Mouse (Mus musculus) intestine, embryonic 14.5 days (tissue): ENCODE measurements around the gene Cmya5. TPM values are rescaled to one million over a fixed set of nuclear protein-coding genes. Genes with fewer than 3 reads are reported as not detected.
"Not testable (repeated sequence)": the region's sequence is repeated elsewhere in the genome, so short reads cannot be mapped to it uniquely, and the experiment has no call there.

ENCODE experiments used
- ATAC-seq: fragments of 200-750 bp; cut with Nextera tagmentation; replicated peaks from 2 replicates; pipeline ENCODE4 v1.8.0; 2017; ENCODE audit warnings: low read depth, moderate number of reproducible peaks, moderate TSS enrichment, moderate library complexity; ENCODE audit not compliant: low FRiP score, low TSS enrichment
- DNase-seq: peaks from one replicate; pipeline ENCODE4 v3.0.0-alpha.2; 2018; ENCODE audit warnings: low spot score
- H3K27ac ChIP-seq: fragments of 300-500 bp; sonication (generic); 2 replicates; pipeline ENCODE4 v1.5.1; 2014; ENCODE audit warnings: low read depth, mild to moderate bottlenecking, control low read depth
- H3K27me3 ChIP-seq: fragments of 300-500 bp; sonication (generic); replicated peaks from 2 replicates; pipeline ENCODE4 v1.6.1; 2014; ENCODE audit warnings: low read length, control low read depth; ENCODE audit not compliant: control insufficient read depth, insufficient read depth
- H3K36me3 ChIP-seq: fragments of 300-500 bp; sonication (generic); 2 replicates; pipeline ENCODE4 v1.6.1; 2014; ENCODE audit warnings: low read length, control low read depth; ENCODE audit not compliant: control insufficient read depth, insufficient read depth
- H3K4me1 ChIP-seq: fragments of 300-500 bp; sonication (generic); replicated peaks from 2 replicates; pipeline ENCODE4 v1.6.1; 2014; ENCODE audit warnings: low read length, control low read depth, mixed read lengths; ENCODE audit not compliant: control insufficient read depth, insufficient read depth
- H3K4me2 ChIP-seq: fragments of 300-500 bp; sonication (generic); 2 replicates; pipeline ENCODE4 v1.6.1; 2014; ENCODE audit warnings: low read length
- H3K4me3 ChIP-seq: fragments of 300-500 bp; sonication (generic); 2 replicates; pipeline ENCODE4 v1.5.1; 2014; ENCODE audit warnings: low read depth, low read length, control low read depth, mixed read lengths
- H3K9ac ChIP-seq: fragments of 300-500 bp; sonication (generic); 2 replicates; pipeline ENCODE4 v1.6.1; 2014; ENCODE audit warnings: mild to moderate bottlenecking, low read length
- H3K9me3 ChIP-seq: fragments of 300-500 bp; sonication (generic); 2 replicates; pipeline ENCODE4 v1.6.1; 2016; ENCODE audit warnings: low read length, control low read depth; ENCODE audit not compliant: control insufficient read depth
- WGBS: fragments of 180-500 bp; shearing (Covaris S2); extraction: QIAGEN DNeasy Blood & Tissue Kit; methylation state at CpG from one replicate; pipeline ENCODE4 v1.1.7; 2014; 5-methylcytosine and 5-hydroxymethylcytosine counted together
- polyA plus RNA-seq: library from polyadenylated mRNA; unstranded; fragments of >200 nt; fragmentation: Nextera tagmentation; extraction: Ambion mirVana; gene quantifications from 2 replicates; pipeline ENCODE4 v1.2.1, GENCODE M21; 2014

Gene Cmya5
- 0.16 and 0.20 TPM in 2 replicates for polyA plus RNA-seq

DNA sequence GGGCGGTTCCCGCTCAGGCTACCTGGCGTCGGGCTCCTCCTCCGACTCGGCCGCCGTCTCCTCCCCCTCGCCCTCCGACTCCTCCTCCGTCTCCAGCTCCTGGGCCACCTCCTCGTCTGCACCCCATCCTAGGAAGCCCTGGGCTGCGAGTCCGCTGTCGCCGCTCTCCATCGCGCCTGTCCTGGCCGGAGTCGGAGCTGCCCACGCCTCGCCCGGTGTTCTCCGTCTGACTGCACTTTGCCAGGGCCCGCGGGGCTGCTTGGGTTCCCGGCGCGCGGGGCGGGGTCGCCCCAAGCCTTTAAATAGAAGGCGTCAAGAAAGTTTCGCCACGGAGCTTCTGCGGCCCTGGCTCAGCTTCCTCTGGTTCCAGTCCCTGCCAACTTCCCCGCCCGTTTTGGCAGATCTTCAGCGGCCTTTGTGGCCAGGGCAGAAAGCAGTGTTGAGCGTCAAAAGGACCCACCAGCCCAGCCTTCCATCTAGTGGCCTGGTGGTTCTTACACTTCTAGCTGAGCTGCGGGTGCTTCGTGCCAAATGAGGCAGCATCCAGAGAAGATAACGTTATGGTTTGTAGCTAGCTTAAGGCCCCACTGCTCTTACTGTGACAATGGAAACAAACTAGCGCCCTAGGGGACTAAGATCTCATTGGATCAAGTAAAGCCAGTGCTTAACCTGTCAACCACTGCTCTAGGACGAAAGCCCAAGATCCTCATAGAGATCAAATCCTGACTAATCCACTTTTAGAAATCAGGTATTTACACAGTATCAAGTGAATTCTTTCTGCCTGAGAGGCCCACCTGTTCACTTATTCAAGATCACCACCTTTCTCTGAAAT lies at the start of gene Cmya5:
Cmya5 (minus strand) TSS at position 389 of the 832 bp plus-strand sequence.
- no peaks in the 10 kb centered on the region for H3K27me3 ChIP-seq
- peaks cover 16% of the 10 kb centered on the region for H3K36me3 ChIP-seq
- H3K4me1 ChIP-seq: peaks cover 3% of the 10 kb centered on the region; the same call in 1 of the 2 replicates
- 2% methylated on average over 41 of the region's 45 CpGs for WGBS
- H3K4me3 ChIP-seq: peak within 1 kb of the TSS; percentile 38
- peak within 1 kb of the TSS; percentile 58 for H3K4me2 ChIP-seq
- H3K27ac ChIP-seq: peak within 1 kb of the TSS; percentile 27; the same call in 1 of the 2 replicates
- peak; percentile 94 for ATAC-seq
- peak; percentile 82 for DNase-seq
- no peaks in the 10 kb centered on the region for H3K9me3 ChIP-seq
- peak within 1 kb of the TSS; percentile 23 for H3K9ac ChIP-seq

GRCm38 (mm10) chr13:93192646-93193026 lies 48.1 kb upstream of the Cmya5 start:
- Histone ChIP-seq H3K9me3 (no peaks in the 10 kb centered on the region), H3K4me1 (peaks cover 13% of the 10 kb centered on the region), H3K27me3 (no peaks in the 10 kb centered on the region), H3K4me3 (peak overlapping the region; percentile 95), H3K36me3 (no peaks in the 10 kb centered on the region), H3K27ac (peak overlapping the region; percentile 98), H3K4me2 (peak overlapping the region; percentile 84), H3K9ac (peak overlapping the region; percentile 96)
- ATAC-seq (peak; percentile 34; the same call in 1 of the 2 replicates), DNase-seq (no peak)
- 44% methylated on average over 5 of the region's 5 CpGs for WGBS

GRCm38 (mm10) chr13:93191831-93192645 lies 47.5 kb upstream of the Cmya5 start, which contains the start of gene Tent2:
Gene Tent2, minus strand, starts transcription at chr13:93192385.
- H3K36me3 ChIP-seq: no peaks in the 10 kb centered on the region
- H3K4me2 ChIP-seq: peak within 1 kb of the TSS; percentile 84
- peak within 1 kb of the TSS; percentile 98 for H3K27ac ChIP-seq
- H3K27me3 ChIP-seq: no peaks in the 10 kb centered on the region
- peak within 1 kb of the TSS; percentile 96 for H3K9ac ChIP-seq
- under 1% methylated on average over 70 of the region's 72 CpGs for WGBS
- DNase-seq (peak; percentile 91), ATAC-seq (peak; percentile 100)
- no peaks in the 10 kb centered on the region for H3K9me3 ChIP-seq
- peaks cover 13% of the 10 kb centered on the region for H3K4me1 ChIP-seq
- H3K4me3 ChIP-seq: peak within 1 kb of the TSS; percentile 95

GRCm38 (mm10) chr13:93189416-93189815 lies 44.9 kb upstream of the Cmya5 start:
- Histone ChIP-seq H3K36me3 (peaks cover 8% of the 10 kb centered on the region), H3K9ac (no peak overlapping the region), H3K4me3 (no peak overlapping the region), H3K27me3 (no peaks in the 10 kb centered on the region), H3K4me2 (no peak overlapping the region; the same call in 1 of the 2 replicates), H3K9me3 (no peaks in the 10 kb centered on the region), H3K27ac (no peak overlapping the region), H3K4me1 (peaks cover 13% of the 10 kb centered on the region)
- DNase-seq: no peak
- 56% methylated on average over 2 of the region's 2 CpGs for WGBS
- no peak for ATAC-seq

DNA sequence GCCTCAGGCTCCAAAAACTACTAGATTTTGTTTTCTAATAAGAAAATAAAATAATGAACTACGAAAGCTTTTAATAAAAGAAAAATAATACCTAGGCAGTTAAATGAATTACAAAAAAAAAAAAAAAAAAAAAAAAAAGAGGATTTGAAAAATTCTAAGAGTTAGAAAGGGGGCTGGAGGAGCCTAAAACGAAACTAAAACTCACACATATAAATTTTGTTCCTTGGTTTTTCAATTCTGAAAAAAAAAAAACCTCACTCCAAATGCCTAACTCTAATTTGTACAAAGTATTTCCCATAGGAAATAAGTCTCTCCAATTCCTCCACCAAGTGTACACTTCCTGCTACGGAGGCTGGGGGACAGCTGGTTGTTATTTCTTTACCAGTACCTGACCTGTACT lies 44.2 kb upstream of the Cmya5 start:
- H3K4me1 ChIP-seq: peaks cover 13% of the 10 kb centered on the region
- H3K4me3 ChIP-seq: no peak overlapping the region
- no peak overlapping the region for H3K4me2 ChIP-seq
- no peaks in the 10 kb centered on the region for H3K9me3 ChIP-seq
- H3K9ac ChIP-seq: no peak overlapping the region
- DNase-seq: no peak
- WGBS: 88% methylated on average over 3 of the region's 3 CpGs
- H3K27me3 ChIP-seq: no peaks in the 10 kb centered on the region
- no peak for ATAC-seq
- no peak overlapping the region for H3K27ac ChIP-seq
- H3K36me3 ChIP-seq: peaks cover 13% of the 10 kb centered on the region

- ATAC-seq, H3K9me3 ChIP-seq, H3K9ac ChIP-seq, H3K27ac ChIP-seq, H3K4me2 ChIP-seq, H3K4me3 ChIP-seq, H3K27me3 ChIP-seq, DNase-seq: not testable (repeated sequence)
- Histone ChIP-seq H3K36me3 (peaks cover 22% of the 10 kb centered on the region), H3K4me1 (peaks cover 13% of the 10 kb centered on the region)
- WGBS: 87% methylated on average over 5 of the region's 5 CpGs
Observed at GRCm38 (mm10) chr13:93187792-93188191, 43.3 kb upstream of the Cmya5 start.

DNA sequence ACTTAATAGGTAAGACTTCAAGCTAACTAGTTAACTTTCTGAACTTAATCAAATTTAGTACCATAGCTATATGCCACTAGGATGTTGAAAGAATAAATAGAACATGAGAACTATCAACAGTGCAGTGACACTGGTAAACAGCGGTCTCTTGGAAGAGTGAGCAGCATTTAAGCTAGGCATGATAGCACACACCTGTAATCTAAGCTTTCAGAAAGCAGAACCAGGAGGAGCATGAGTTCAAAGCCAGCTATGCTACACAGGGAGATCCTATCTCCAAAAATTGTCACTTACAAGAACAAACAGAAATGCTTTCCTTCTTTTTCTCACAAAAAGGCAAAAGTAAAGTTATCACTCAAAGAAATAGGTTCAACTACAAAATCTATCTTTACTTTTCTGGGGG lies 35.8 kb upstream of the Cmya5 start:
- DNase-seq (no peak), ATAC-seq (no peak)
- H3K9ac ChIP-seq: no peak overlapping the region
- 93% methylated on average over 1 of the region's 1 CpGs for WGBS
- no peak overlapping the region for H3K4me2 ChIP-seq
- peaks cover 43% of the 10 kb centered on the region for H3K36me3 ChIP-seq
- no peaks in the 10 kb centered on the region for H3K9me3 ChIP-seq
- no peak overlapping the region for H3K27ac ChIP-seq
- no peak overlapping the region for H3K4me3 ChIP-seq
- H3K4me1 ChIP-seq: no peaks in the 10 kb centered on the region
- H3K27me3 ChIP-seq: no peaks in the 10 kb centered on the region

- Histone ChIP-seq H3K9me3 (no peaks in the 10 kb centered on the region), H3K9ac (no peak overlapping the region), H3K36me3 (peaks cover 42% of the 10 kb centered on the region), H3K27ac (no peak overlapping the region), H3K27me3 (no peaks in the 10 kb centered on the region), H3K4me1 (no peaks in the 10 kb centered on the region), H3K4me3 (no peak overlapping the region), H3K4me2 (no peak overlapping the region)
- 91% methylated on average over 2 of the region's 2 CpGs for WGBS
- ATAC-seq: no peak
- DNase-seq: no peak
Observed at GRCm38 (mm10) chr13:93179522-93179921, 35.0 kb upstream of the Cmya5 start.
